Mouse (Mus musculus): ENCODE results near the gene Omt2b. TPM values are rescaled to one million over a fixed set of nuclear protein-coding genes. Genes with fewer than 3 reads are reported as not detected.
"Not testable (repeated sequence)": the region's sequence is repeated elsewhere in the genome, so short reads cannot be mapped to it uniquely, and the experiment has no call there.

Gene Omt2b
- not detected in 2 replicates for total RNA-seq (2015; ENCODE audit: low replicate concordance)
- not detected in 2 replicates for total RNA-seq (2017; ENCODE audit: low replicate concordance)

GRCm38 (mm10) chr9:78327289-78327688 is at the start of gene Omt2b:
TSS of gene Omt2b (plus strand) at chr9:78327589.
- ATAC-seq (replicated peaks; ENCODE audit: low FRiP score, poor library complexity, severe bottlenecking) = not testable (repeated sequence)

- not testable (repeated sequence) for ATAC-seq (replicated peaks; ENCODE audit: low FRiP score, poor library complexity, severe bottlenecking)
These were observed 45.2 kb upstream of the Omt2b start for GRCm38 (mm10) chr9:78282002-78282711.

DNA sequence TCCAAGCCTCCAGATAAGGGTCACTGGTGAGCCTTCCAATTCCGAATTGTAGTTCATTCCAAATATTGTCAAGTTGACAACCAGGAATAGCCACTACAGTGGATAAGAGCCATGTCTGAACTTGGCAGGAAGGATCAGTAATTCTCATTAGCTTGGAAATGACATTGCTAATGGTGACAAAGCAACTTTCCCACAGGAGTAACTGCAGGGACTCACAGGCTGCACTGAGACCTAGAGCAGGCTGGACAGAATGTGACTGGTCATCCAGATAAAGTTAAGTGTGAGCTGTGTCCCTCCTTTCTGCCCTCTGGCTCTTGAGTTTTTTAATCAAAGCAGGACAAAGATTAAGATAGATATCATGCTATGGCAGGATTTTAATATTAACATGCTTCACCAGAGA is 38.3 kb upstream of the Omt2b start:
- not testable (repeated sequence) for ATAC-seq (replicated peaks; ENCODE audit: low FRiP score, poor library complexity, severe bottlenecking)

DNA sequence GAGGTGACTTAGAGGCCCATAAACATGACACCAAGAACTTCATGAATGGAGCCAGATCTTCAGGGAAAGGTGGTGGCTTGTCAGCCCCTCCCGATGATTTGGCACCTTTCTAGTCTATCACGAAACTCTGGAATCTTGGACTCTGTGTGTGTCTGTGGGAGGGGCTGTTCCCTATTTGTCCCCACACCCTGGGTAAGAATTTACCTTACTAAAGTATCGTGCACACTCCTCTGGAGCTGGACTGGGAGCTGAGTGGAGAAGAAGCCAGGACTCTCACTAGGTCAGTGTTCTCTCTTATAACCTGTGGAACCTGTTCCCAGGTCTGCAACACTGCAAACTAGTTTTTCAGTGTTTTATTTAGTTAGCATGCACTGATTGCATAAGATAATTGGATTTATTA is 37.7 kb upstream of the Omt2b start, which contains the start of gene Gm10639:
TSS of gene Gm10639 (plus strand) at position 201 of the 400 bp plus-strand sequence.
- ATAC-seq (replicated peaks; ENCODE audit: low FRiP score, poor library complexity, severe bottlenecking) = not testable (repeated sequence)

GRCm38 (mm10) chr9:78292462-78292861 is 34.9 kb upstream of the Omt2b start:
- ATAC-seq (replicated peaks; ENCODE audit: low FRiP score, poor library complexity, severe bottlenecking) = not testable (repeated sequence)

DNA sequence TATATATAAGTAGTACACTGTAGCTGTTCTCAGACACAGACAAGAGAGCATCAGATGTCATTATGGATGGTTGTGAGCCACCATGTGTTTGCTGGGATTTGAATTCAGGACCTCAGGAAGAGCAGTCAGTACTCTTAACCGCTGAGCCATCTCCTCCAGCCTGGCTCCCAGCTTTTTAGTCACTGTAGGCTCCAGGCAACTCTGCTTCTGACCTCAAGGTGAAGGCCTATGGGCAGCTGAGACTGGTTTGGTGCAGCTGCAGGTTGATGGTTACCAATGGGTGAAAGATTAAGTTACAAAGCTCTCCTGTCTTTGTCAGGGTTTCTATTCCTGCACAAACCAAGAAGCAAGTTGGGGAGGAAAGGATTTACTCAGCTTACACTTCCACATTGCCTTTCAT is 33.7 kb upstream of the Omt2b start:
- ATAC-seq (replicated peaks; ENCODE audit: low FRiP score, poor library complexity, severe bottlenecking) = not testable (repeated sequence)

- not testable (repeated sequence) for ATAC-seq (replicated peaks; ENCODE audit: low FRiP score, poor library complexity, severe bottlenecking)
These were observed 32.6 kb upstream of the Omt2b start for GRCm38 (mm10) chr9:78294781-78295180.

DNA sequence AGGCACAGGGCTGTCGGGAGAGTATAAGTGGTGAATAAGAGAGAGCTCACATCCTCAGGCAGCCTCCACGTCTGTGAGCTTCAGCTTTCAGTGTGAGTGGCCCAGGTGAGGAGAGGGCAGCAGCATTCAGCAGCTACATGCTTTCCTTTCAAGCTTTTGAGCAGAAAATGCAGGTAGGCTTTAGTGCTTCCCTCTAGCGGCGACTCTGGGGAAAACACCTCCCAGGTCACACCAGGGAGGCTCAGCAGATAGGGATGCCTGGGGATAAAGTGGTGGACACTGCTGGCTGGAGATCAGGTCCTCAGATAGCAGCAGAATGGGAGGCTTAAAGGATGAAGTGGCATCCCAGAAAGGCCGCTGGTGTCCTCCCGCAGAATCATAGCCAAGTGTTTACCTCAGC is 31.3 kb upstream of the Omt2b start:
- peak; percentile 66 for ATAC-seq (replicated peaks; ENCODE audit: low FRiP score, poor library complexity, severe bottlenecking)

DNA sequence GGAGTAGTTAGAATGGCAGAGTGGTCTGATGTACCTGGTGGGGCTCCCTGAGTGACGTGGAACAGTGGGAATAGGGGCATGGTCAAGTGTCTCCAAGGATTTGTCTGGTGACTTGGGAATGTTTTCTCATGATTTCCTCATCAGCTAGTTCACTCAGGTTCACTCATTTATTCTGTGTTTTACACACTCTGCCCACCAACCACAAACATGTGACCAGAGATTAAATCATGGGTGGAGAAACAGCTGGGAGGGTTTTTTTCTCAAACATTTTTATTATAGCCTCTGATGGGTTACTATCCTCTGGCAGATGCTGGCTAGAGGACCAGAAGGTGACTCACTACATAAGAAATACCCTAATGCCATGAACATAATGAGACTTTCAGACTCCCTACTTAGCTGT is 29.2 kb upstream of the Omt2b start:
- no peak for ATAC-seq (replicated peaks; ENCODE audit: low FRiP score, poor library complexity, severe bottlenecking)

DNA sequence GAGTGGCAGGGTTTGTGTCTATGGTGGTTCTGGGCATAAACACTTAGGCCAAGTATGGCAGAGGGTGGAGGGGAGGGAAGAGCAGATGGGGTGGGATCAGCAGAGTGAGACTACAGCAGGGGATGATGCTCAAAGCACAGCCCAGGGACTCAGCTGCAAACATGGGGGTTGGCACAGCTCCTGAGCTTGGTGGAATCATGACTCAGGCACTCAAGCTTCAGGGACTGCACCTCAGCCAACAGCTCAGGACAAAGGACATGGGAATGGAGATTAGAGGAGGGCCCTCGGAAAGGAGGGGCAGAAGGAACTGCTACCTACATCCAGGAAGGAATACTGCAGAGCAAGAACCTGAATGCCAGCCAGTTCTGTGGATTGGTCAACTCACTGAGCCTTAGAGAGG is 28.2 kb upstream of the Omt2b start:
- ATAC-seq (replicated peaks; ENCODE audit: low FRiP score, poor library complexity, severe bottlenecking) = not testable (repeated sequence)

DNA sequence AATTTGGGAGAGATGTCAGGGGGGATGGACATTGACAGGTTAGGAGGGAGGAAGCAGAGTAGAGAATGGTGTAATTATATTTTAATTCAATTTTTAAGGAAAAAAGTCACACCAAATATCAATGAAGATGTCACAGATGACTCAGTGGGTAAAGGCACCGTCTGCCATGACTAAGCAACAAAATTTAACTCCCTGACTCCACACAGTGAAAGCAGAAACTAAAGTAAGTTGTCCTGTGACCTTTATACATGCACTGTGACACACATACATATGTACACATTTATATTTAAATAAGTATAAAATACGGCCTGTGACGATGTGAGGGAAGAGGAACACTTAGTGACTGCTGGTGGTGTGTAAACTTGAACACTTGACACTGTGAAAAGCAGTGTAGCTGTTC is 19.3 kb upstream of the Omt2b start:
- ATAC-seq (replicated peaks; ENCODE audit: low FRiP score, poor library complexity, severe bottlenecking) = not testable (repeated sequence)

DNA sequence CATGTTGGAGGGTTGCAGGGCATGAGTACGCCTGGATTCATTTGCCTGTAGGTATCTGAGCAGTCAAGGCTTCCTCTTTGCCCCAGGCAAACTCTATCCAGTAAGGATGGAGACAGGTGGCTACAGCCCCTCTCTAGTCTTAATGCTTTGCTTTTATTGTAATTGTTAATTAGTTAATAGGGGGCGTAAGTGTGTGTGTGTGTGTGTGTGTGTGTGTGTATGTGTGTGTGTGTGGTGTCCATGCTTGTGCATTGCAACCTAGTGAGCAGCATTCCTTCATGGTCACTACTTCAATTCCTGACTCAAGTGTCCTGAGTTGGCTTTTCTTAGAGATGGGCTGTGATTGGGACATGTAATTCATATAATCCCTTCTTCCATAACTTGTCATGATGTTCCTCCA is 12.7 kb upstream of the Omt2b start, which contains the start of gene Omt2a:
TSS of gene Omt2a (minus strand) at position 101 of the 400 bp plus-strand sequence.
- no peak for ATAC-seq (replicated peaks; ENCODE audit: low FRiP score, poor library complexity, severe bottlenecking)

- ATAC-seq (replicated peaks; ENCODE audit: low FRiP score, poor library complexity, severe bottlenecking) = no peak
These were observed 7.9 kb upstream of the Omt2b start for GRCm38 (mm10) chr9:78319499-78319898.

DNA sequence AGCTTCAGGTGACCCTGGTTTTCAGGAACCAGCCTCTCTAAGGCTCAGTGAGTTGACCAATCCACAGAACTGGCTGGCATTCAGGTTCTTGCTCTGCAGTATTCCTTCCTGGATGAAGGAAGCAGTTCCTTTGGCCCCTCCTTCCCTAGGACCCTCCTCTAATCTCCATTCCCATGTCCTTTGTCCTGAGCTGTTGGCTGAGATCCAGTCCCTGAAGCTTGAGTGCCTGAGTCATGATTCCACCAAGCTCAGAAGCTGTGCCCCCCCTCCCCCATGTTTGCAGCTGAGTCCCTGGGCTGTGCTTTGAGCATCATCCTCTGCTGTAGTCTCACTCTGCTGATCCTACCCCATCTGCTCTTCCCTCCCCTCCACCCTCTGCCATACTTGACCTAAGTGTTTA is 9.7 kb downstream of the Omt2b start:
- not testable (repeated sequence) for ATAC-seq (replicated peaks; ENCODE audit: low FRiP score, poor library complexity, severe bottlenecking)

GRCm38 (mm10) chr9:78340324-78340723 is 12.9 kb downstream of the Omt2b start:
- peak; percentile 65; the same call in 1 of the 2 replicates for ATAC-seq (replicated peaks; ENCODE audit: low FRiP score, poor library complexity, severe bottlenecking)

DNA sequence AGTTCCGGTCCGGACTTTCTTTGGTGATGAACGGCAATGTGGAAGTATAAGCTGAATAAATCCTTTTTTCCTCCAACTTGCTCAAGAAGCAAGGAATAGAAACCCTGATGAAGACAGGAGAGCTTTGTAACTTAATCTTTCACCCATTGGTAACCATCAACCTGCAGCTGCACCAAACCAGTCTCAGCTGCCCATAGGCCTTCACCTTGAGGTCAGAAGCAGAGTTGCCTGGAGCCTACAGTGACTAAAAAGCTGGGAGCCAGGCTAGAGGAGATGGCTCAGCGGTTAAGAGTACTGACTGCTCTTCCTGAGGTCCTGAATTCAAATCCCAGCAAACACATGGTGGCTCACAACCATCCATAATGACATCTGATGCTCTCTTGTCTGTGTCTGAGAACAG is 15.1 kb downstream of the Omt2b start:
- not testable (repeated sequence) for ATAC-seq (replicated peaks; ENCODE audit: low FRiP score, poor library complexity, severe bottlenecking)

DNA sequence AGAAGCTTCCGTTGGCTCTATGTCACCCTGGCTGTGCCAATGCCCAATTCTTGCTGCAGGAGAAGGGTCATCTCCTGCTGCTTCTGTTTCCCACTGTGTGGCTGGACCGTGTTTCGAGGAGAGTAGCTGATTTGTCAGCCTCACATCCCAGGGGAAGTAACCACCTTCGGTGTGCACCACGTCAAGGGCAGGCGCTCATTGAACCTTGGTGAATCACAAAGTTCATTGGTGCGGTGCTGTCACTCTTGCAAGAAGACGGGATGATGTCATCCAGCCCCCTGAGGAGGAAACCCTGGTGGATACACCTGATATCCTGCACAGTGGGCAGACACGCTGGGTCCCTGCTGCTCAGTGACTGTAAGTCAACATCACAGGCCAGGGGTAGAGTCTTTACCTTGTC is 15.7 kb downstream of the Omt2b start:
- not testable (repeated sequence) for ATAC-seq (replicated peaks; ENCODE audit: low FRiP score, poor library complexity, severe bottlenecking)

- not testable (repeated sequence) for ATAC-seq (replicated peaks; ENCODE audit: low FRiP score, poor library complexity, severe bottlenecking)
These were observed 17.8 kb downstream of the Omt2b start for GRCm38 (mm10) chr9:78345235-78345634.

DNA sequence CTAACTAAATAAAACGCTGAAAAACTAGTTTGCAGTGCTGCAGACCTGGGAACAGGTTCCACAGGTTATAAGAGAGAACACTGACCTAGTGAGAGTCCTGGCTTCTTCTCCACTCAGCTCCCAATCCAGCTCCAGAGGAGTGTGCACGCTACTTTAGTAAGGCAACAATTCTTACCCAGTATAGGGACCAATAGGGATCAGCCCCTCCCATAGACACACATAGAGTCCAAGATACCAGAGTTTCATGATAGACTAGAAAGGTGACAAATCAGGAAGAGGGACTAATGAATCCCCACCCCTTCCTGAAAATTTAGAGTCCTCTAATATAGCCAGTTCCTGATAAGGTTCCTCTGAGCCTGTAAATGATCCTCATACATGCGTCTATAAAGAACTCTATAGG is 19.6 kb downstream of the Omt2b start:
- no peak for ATAC-seq (replicated peaks; ENCODE audit: low FRiP score, poor library complexity, severe bottlenecking)

DNA sequence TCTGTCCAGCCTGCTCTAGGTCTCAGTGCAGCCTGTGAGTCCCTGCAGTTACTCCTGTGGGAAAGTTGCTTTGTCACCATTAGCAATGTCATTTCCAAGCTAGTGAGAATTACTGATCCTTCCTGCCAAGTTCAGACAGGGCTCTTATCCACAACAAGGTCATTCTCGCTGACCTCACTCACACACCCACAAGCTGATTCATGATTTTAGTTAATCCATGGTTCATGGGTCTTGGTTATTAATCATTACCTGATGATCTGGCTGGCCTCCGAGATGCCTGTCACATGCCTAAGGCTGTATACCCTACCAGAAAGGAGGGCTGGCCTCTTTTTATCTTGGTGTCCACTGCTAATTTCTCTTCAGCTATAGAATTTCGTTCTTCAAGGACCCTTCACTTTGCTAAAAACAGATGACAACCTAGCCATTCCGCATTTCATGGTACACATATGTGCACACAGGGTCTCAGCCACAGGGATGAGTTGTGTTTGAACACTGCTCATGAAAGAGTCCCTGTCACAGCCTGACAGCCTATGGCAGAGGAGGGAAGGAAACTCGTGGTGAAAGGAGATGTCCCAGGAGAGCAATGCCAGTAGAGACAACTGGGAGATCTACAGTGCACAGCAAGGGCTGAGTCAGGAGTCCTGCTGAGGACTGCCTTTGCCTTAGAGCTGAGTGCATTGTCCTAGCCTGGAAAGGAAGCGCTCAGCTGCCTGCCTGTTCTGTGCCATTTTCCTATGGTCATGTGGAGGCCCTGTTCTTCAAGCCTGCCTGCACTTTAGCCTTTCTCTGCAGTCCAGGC is 21.0 kb downstream of the Omt2b start:
- not testable (repeated sequence) for ATAC-seq (replicated peaks; ENCODE audit: low FRiP score, poor library complexity, severe bottlenecking)

GRCm38 (mm10) chr9:78349141-78349540 is 21.8 kb downstream of the Omt2b start:
- ATAC-seq (replicated peaks; ENCODE audit: low FRiP score, poor library complexity, severe bottlenecking) = not testable (repeated sequence)
